Mouse (Mus musculus) lung, adult 2 months (tissue): ENCODE measurements around the gene Adamts9.

Experiments
- CTCF ChIP-seq: fragments of 200-500 bp; IDR thresholded peaks from 2 replicates; pipeline ENCODE4 v1.5.1; 2011; ENCODE audit warnings: mild to moderate bottlenecking, low read length, control low read depth; ENCODE audit not compliant: insufficient read depth
- POLR2A ChIP-seq: fragments of 200-500 bp; IDR thresholded peaks from 2 replicates; pipeline ENCODE4 v1.6.1; 2011; ENCODE audit warnings: low read depth, mild to moderate bottlenecking, control low read depth, low read length, borderline replicate concordance; ENCODE audit errors: extremely low read depth

DNA sequence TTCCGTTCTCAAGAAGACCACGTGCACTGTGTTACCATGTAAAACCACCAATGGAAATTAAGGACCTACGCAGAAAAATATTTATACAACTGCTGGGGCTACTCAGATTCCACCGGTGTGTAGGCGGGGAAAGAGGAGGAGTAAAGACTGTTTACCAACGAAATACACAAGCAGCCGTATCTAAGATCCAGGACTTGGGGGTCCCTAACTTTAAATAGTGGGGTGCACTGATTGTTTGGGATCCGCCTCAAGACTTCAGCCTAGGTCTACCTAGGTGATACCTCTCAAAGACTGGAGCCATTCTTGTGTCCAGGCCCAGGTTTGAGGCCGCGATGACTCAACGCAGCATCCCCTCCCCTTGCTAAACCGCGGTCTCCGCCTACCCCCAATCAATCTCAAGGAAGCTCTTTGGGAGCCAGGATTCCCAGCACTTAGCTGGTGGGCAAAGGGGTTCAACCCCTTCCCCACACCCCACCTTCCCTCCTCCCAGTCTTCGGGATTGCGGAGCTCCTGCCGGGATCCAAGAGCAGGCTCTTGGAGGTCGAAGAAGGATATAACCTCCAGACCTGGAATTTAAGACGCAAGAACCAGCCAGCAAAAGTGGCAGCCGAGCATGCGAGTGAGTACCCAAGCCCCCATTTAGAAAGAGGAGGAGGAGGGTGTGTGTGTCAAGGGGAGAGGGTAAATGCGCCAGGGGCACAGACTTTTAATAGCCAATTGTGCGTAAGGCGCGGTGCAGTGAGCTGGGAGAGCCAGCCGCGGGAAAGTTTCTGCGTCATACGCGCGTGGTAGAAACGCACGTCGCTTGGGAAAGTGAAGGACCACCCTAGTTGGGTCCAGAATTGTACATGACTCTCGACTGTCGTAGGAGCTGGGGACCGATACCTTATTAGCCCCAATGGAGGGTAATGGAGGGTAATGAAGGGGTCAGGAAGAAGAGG, 2.8 kb downstream of the Adamts9 start:
- TF ChIP-seq CTCF = no peak
- peak; percentile 70; the same call in 1 of the 2 replicates for TF ChIP-seq POLR2A
